Mouse (Mus musculus): ENCODE measurements around the gene Ptpn5.

- TF ChIP-seq CTCF (IDR thresholded peaks at IDR 0.05; ENCODE audit: borderline replicate concordance, control insufficient read depth, extremely low read depth, insufficient read depth, low read length, poor library complexity) (no peak), POLR2A (IDR thresholded peaks at IDR 0.05; ENCODE audit: control insufficient read depth, extremely low read depth, insufficient read depth, low read length, poor library complexity) (no peak)
Observed at GRCm38 (mm10) chr7:47133331-47133730, at the start of gene Ptpn5.
